Mouse (Mus musculus) bone marrow, adult 2 months (tissue): ENCODE measurements around the gene Rhox3h.

ENCODE experiments used
- CTCF ChIP-seq: fragments of 200-500 bp; IDR thresholded peaks from 2 replicates; pipeline ENCODE4 v1.5.1; 2011; ENCODE audit warnings: low read length, control low read depth; ENCODE audit not compliant: control insufficient read depth, insufficient read depth
- POLR2A ChIP-seq: fragments of 200-500 bp; IDR thresholded peaks from 2 replicates; pipeline ENCODE4 v1.6.1; 2011; ENCODE audit warnings: low read depth, mild to moderate bottlenecking, control low read depth, low read length, borderline replicate concordance; ENCODE audit not compliant: control insufficient read depth

- no peak for TF ChIP-seq CTCF
- TF ChIP-seq POLR2A, result no peak
These were observed 23.7 kb upstream of the Rhox3h start for GRCm38 (mm10) chrX:37692261-37692660.
